Mouse (Mus musculus): ENCODE data around the gene Krtap9-3. TPM values are rescaled to one million over a fixed set of nuclear protein-coding genes. Genes with fewer than 3 reads are reported as not detected.
"Not testable (repeated sequence)": the region's sequence is repeated elsewhere in the genome, so short reads cannot be mapped to it uniquely, and the experiment has no call there.

Krtap9-3 gene
- not detected in 2 replicates for polyA plus RNA-seq (2015; fragmentation: Nextera tagmentation; extraction: Ambion mirVana)

GRCm38 (mm10) chr11:99597742-99598141, at the start of gene Krtap9-3:
Gene Krtap9-3, minus strand, starts transcription at chr11:99598105.
- not testable (repeated sequence) for H3K27me3 ChIP-seq (ENCODE audit: insufficient read depth, low read length); H3K4me3 ChIP-seq (replicated peaks; ENCODE audit: low read depth, low read length); ATAC-seq (replicated peaks; ENCODE audit: low FRiP score, low read depth); H3K4me2 ChIP-seq (ENCODE audit: low read length); H3K9me3 ChIP-seq (replicated peaks; ENCODE audit: low read length); H3K36me3 ChIP-seq (ENCODE audit: insufficient read depth, low read length); DNase-seq (ENCODE audit: low spot score); H3K4me1 ChIP-seq (replicated peaks; ENCODE audit: insufficient read depth, low read length); H3K9ac ChIP-seq (ENCODE audit: low read depth, low read length); H3K27ac ChIP-seq
- WGBS = 69% methylated on average over 6 of the region's 6 CpGs

GRCm38 (mm10) chr11:99646444-99646843, 48.5 kb upstream of the Krtap9-3 start:
- H3K27ac ChIP-seq = no peak overlapping the region
- no peaks in the 10 kb centered on the region for H3K27me3 ChIP-seq (ENCODE audit: insufficient read depth, low read length)
- no peaks in the 10 kb centered on the region for H3K36me3 ChIP-seq (ENCODE audit: insufficient read depth, low read length)
- no peaks in the 10 kb centered on the region for H3K4me1 ChIP-seq (replicated peaks; ENCODE audit: insufficient read depth, low read length)
- no peak for TF ChIP-seq CTCF (IDR thresholded peaks at IDR 0.05; ENCODE audit: low read depth)
- no peak overlapping the region for H3K4me2 ChIP-seq (ENCODE audit: low read length)
- DNase-seq (ENCODE audit: low spot score) (no peak), ATAC-seq (replicated peaks; ENCODE audit: low FRiP score, low read depth) (no peak)
- 77% methylated on average over 15 of the region's 15 CpGs for WGBS
- no peaks in the 10 kb centered on the region for H3K9me3 ChIP-seq (replicated peaks; ENCODE audit: low read length)
- no peak overlapping the region for H3K4me3 ChIP-seq (replicated peaks; ENCODE audit: low read depth, low read length)
- no peak overlapping the region for H3K9ac ChIP-seq (ENCODE audit: low read depth, low read length)

- no peak for DNase-seq (ENCODE audit: low spot score)
- Histone ChIP-seq H3K9me3 (replicated peaks; ENCODE audit: low read length) (no peaks in the 10 kb centered on the region), H3K27ac (no peak overlapping the region), H3K4me3 (replicated peaks; ENCODE audit: low read depth, low read length) (no peak overlapping the region), H3K27me3 (ENCODE audit: insufficient read depth, low read length) (no peaks in the 10 kb centered on the region), H3K9ac (ENCODE audit: low read depth, low read length) (no peak overlapping the region), H3K4me1 (replicated peaks; ENCODE audit: insufficient read depth, low read length) (no peaks in the 10 kb centered on the region), H3K36me3 (ENCODE audit: insufficient read depth, low read length) (no peaks in the 10 kb centered on the region), H3K4me2 (ENCODE audit: low read length) (no peak overlapping the region)
- WGBS = 75% methylated on average over 3 of the region's 3 CpGs
- TF ChIP-seq CTCF (IDR thresholded peaks at IDR 0.05; ENCODE audit: low read depth) = no peak
- no peak for ATAC-seq (replicated peaks; ENCODE audit: low FRiP score, low read depth)
Observed at GRCm38 (mm10) chr11:99644351-99644750, 46.4 kb upstream of the Krtap9-3 start.

GRCm38 (mm10) chr11:99643635-99644139, 45.8 kb upstream of the Krtap9-3 start, which contains the start of gene Krtap4-7:
Gene Krtap4-7, minus strand, starts transcription at chr11:99644089.
- ATAC-seq (replicated peaks; ENCODE audit: low FRiP score, low read depth); H3K9ac ChIP-seq (ENCODE audit: low read depth, low read length); H3K4me3 ChIP-seq (replicated peaks; ENCODE audit: low read depth, low read length); H3K9me3 ChIP-seq (replicated peaks; ENCODE audit: low read length); DNase-seq (ENCODE audit: low spot score); H3K4me1 ChIP-seq (replicated peaks; ENCODE audit: insufficient read depth, low read length); H3K4me2 ChIP-seq (ENCODE audit: low read length); H3K27ac ChIP-seq; H3K36me3 ChIP-seq (ENCODE audit: insufficient read depth, low read length); H3K27me3 ChIP-seq (ENCODE audit: insufficient read depth, low read length): not testable (repeated sequence)
- WGBS = 77% methylated on average over 8 of the region's 9 CpGs

GRCm38 (mm10) chr11:99640926-99641325, 43.0 kb upstream of the Krtap9-3 start:
- WGBS = 31% methylated on average over 1 of the region's 1 CpGs
- Histone ChIP-seq H3K4me2 (ENCODE audit: low read length) (no peak overlapping the region), H3K27me3 (ENCODE audit: insufficient read depth, low read length) (no peaks in the 10 kb centered on the region), H3K36me3 (ENCODE audit: insufficient read depth, low read length) (no peaks in the 10 kb centered on the region), H3K27ac (no peak overlapping the region), H3K4me1 (replicated peaks; ENCODE audit: insufficient read depth, low read length) (no peaks in the 10 kb centered on the region), H3K4me3 (replicated peaks; ENCODE audit: low read depth, low read length) (no peak overlapping the region), H3K9me3 (replicated peaks; ENCODE audit: low read length) (no peaks in the 10 kb centered on the region), H3K9ac (ENCODE audit: low read depth, low read length) (no peak overlapping the region)
- TF ChIP-seq CTCF (IDR thresholded peaks at IDR 0.05; ENCODE audit: low read depth) = no peak
- ATAC-seq (replicated peaks; ENCODE audit: low FRiP score, low read depth) = no peak
- no peak for DNase-seq (ENCODE audit: low spot score)

- Histone ChIP-seq H3K9me3 (replicated peaks; ENCODE audit: low read length) (no peaks in the 10 kb centered on the region), H3K4me2 (ENCODE audit: low read length) (no peak overlapping the region), H3K9ac (ENCODE audit: low read depth, low read length) (no peak overlapping the region), H3K4me3 (replicated peaks; ENCODE audit: low read depth, low read length) (no peak overlapping the region), H3K36me3 (ENCODE audit: insufficient read depth, low read length) (no peaks in the 10 kb centered on the region), H3K27me3 (ENCODE audit: insufficient read depth, low read length) (no peaks in the 10 kb centered on the region), H3K27ac (no peak overlapping the region), H3K4me1 (replicated peaks; ENCODE audit: insufficient read depth, low read length) (no peaks in the 10 kb centered on the region)
- DNase-seq (ENCODE audit: low spot score) = no peak
- 52% methylated on average over 1 of the region's 1 CpGs for WGBS
- no peak for TF ChIP-seq CTCF (IDR thresholded peaks at IDR 0.05; ENCODE audit: low read depth)
- ATAC-seq (replicated peaks; ENCODE audit: low FRiP score, low read depth) = no peak
Observed at GRCm38 (mm10) chr11:99637086-99637485, 39.2 kb upstream of the Krtap9-3 start.

GRCm38 (mm10) chr11:99634653-99635134, 36.8 kb upstream of the Krtap9-3 start, which contains the start of gene Krtap4-2:
Gene Krtap4-2, minus strand, starts transcription at chr11:99635084.
- WGBS = 25% methylated on average over 8 of the region's 8 CpGs
- DNase-seq (ENCODE audit: low spot score) = no peak
- no peaks in the 10 kb centered on the region for H3K9me3 ChIP-seq (replicated peaks; ENCODE audit: low read length)
- no peak within 1 kb of the TSS for H3K4me2 ChIP-seq (ENCODE audit: low read length)
- no peak within 1 kb of the TSS for H3K4me3 ChIP-seq (replicated peaks; ENCODE audit: low read depth, low read length)
- no peaks in the 10 kb centered on the region for H3K27me3 ChIP-seq (ENCODE audit: insufficient read depth, low read length)
- no peak within 1 kb of the TSS for H3K27ac ChIP-seq
- no peaks in the 10 kb centered on the region for H3K36me3 ChIP-seq (ENCODE audit: insufficient read depth, low read length)
- H3K9ac ChIP-seq (ENCODE audit: low read depth, low read length) = no peak within 1 kb of the TSS
- no peaks in the 10 kb centered on the region for H3K4me1 ChIP-seq (replicated peaks; ENCODE audit: insufficient read depth, low read length)
- no peak for TF ChIP-seq CTCF (IDR thresholded peaks at IDR 0.05; ENCODE audit: low read depth)
- ATAC-seq (replicated peaks; ENCODE audit: low FRiP score, low read depth) = no peak
